Mouse (Mus musculus) heart, adult 8-10 months (tissue): ENCODE results near the gene 1810010H24Rik. TPM values are rescaled to one million over a fixed set of nuclear protein-coding genes. Genes with fewer than 3 reads are reported as not detected.
"Not testable (repeated sequence)": the region's sequence is repeated elsewhere in the genome, so short reads cannot be mapped to it uniquely, and the experiment has no call there.

Experiments used
- DNase-seq: peaks from one replicate; pipeline ENCODE4 v3.0.0; 2022; ENCODE audit warnings: low spot score
- total RNA-seq, 4 experiments: library from RNA; stranded (reverse); gene quantifications; 2 replicates each; pipeline ENCODE4 v1.2.4; 2022

Gene 1810010H24Rik
- total RNA-seq, 4 experiments from 2014 or later, result 1.7 to 2.7 (median 2.1) TPM

- peak; percentile 99 for DNase-seq
These were observed 13.0 kb upstream of the 1810010H24Rik start for GRCm38 (mm10) chr11:107012324-107013017.

DNA sequence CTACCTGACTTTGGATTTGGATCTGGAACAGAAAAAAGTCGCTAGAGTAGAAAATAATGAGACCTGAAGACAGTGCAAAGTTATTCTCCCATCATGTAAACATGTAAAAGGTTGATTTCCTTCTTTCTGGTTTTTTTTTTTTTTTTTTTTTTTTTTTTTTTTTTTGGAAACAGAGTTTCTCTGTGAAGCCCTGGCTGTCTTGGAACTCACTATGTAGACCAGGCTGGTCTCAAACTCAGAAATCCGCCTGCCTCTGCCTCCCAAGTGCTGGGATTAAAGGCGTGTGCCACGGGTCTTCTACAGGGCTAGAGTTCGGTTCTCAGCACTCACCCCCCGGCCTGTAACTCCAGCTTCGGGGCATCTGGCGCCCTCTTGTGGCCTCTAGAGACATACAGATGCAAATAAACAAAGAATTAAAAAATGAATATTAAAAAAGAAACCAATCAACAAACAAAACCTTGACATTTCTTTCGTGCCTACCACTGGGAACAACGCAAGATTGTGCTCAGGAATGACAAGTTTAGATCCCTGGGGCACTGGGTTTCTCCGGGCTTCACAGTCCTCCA lies 11.4 kb upstream of the 1810010H24Rik start:
- no peak for DNase-seq

DNA sequence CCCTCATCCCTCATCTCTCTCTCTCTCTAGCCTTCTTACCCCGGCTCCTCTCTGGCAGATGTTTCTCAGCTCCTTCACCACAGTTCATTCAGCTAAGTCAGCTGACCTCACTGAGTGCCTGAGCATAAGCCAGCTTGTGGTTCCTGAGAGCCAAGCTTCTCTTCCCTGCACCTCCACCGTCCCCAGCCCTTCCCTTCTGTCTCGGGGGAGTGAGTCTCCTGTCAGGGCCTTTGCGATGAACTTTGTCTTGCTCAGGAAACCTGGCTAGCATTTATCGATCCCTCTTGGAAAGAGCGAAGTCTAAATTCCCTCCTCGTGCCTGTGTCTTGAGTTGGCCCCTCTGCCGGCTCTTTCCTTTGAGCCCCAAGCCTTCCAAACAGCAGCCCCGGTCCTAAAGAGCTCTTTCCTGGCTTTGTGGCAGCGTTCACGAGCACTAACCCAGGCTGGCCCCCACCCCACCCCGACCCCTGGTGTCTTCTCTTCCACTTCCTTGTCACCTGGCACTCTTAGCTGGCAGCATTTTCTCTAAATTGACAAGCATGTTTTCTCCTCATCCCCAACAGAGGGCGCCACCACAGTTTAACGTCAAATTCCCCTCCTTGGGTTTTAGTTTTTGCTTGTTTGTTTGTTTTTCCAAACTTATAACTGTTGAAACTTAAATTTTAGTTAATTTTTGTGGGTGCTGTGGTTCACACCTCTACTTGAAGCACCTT lies 10.7 kb upstream of the 1810010H24Rik start:
- no peak for DNase-seq

DNA sequence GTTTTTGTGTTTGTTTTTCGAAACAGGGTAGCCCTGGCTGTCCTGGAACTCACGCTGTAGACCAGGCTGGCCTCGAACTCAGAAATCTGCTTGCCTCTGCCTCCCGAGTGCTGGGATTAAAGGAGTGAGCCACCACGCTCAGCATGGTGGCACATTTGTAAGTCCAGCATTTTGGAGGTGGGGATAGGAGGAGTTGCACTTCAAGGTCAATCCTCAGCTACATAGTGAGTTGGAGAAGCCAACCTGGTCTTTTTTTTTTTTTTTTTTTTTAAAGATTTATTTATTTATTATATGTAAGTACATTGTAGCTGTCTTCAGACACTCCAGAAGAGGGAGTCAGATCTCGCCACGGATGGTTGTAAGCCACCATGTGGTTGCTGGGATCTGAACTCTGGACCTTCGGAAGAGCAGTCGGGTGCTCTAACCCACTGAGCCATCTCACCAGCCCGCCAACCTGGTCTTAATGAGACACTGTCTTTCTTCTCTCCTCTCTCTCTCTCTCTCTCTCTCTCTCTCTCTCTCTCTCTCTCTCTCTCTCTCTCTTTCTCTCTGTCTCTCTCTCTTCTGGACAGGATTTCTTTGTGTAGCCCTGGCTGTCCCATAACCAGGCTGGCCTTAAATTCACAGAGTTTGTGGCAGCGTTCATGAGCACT lies 9.8 kb upstream of the 1810010H24Rik start:
- not testable (repeated sequence) for DNase-seq

DNA sequence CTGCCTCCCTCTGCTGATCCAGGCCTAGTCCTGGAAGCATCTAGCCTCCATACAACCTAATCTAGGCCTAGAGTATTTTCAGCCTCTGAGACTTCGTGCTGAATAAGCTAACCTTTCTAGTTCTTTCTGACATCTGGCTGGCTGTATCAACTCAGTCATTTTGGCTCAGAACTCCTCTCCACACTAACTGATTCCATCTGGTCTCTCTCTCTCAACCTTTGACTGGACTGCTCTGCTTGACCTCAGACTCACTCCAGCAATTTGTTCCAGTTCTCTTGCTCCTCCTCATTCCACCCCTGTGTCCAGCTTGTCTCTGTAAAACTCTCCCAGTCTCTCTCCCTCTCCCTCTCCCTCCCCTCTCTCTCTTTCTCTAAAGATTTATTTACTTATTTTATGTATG lies 8.6 kb upstream of the 1810010H24Rik start:
- no peak for DNase-seq

GRCm38 (mm10) chr11:107017339-107017886 lies 8.1 kb upstream of the 1810010H24Rik start:
- DNase-seq, result no peak

- no peak for DNase-seq
These were observed 6.9 kb upstream of the 1810010H24Rik start for GRCm38 (mm10) chr11:107018606-107019005.

DNA sequence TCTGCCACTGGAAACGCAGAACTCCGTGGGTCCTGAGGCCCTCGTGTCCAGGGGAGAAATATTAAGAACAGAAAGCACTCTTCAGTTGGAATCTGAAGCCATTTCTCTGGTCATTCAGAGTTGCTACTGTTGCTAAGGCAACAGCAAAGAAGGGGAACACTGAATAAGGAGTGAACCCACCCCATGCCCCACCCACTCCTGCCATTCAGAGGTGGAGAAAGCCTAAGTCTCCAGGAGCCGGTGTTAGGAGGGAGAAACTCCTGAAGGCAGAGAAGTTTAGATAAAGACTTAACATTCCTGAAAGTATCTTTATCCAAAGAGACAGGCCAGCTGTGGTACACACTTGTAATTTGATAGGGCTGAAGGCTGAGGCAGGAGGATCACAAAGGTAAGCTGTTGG lies 6.2 kb upstream of the 1810010H24Rik start:
- no peak for DNase-seq

DNA sequence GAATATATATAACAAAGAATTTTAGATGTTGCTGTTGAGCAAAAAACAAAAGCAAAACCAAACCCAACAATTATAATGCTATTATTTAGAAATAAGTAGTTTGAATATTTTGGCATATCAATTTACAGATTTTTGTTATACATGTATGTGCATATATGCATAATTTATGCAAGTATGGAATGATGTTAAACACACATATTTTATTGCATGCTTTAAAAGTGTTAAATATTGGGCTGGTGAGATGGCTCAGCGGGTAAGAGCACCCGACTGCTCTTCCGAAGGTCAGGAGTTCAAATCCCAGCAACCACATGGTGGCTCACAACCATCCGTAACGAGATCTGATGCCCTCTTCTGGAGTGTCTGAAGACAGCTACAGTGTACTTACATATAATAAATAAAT lies 5.8 kb upstream of the 1810010H24Rik start:
- DNase-seq, result not testable (repeated sequence)

GRCm38 (mm10) chr11:107022050-107022683 lies 3.3 kb upstream of the 1810010H24Rik start:
- DNase-seq, result no peak

DNA sequence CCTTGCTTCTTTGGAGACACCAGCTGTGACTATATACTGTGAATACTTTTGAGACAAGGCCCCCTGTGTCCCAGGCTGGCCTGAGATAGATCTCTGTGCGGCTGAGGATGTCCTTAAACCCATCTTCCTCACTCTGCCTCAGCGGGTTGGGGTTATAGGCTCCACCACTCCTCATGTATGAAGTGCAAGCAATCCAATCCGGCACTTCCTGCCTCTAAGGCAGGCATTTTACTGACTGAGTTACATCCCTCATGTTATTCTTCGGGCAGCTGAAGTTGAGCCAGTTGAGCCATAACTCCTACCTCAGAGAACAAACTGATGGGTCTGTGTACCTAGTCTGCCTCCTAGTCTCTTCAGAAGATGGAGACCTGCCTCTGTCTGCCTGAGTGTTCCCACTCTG lies 1.1 kb upstream of the 1810010H24Rik start:
- no peak for DNase-seq

GRCm38 (mm10) chr11:107026554-107027430 lies 1.3 kb downstream of the 1810010H24Rik start:
- DNase-seq, result no peak

DNA sequence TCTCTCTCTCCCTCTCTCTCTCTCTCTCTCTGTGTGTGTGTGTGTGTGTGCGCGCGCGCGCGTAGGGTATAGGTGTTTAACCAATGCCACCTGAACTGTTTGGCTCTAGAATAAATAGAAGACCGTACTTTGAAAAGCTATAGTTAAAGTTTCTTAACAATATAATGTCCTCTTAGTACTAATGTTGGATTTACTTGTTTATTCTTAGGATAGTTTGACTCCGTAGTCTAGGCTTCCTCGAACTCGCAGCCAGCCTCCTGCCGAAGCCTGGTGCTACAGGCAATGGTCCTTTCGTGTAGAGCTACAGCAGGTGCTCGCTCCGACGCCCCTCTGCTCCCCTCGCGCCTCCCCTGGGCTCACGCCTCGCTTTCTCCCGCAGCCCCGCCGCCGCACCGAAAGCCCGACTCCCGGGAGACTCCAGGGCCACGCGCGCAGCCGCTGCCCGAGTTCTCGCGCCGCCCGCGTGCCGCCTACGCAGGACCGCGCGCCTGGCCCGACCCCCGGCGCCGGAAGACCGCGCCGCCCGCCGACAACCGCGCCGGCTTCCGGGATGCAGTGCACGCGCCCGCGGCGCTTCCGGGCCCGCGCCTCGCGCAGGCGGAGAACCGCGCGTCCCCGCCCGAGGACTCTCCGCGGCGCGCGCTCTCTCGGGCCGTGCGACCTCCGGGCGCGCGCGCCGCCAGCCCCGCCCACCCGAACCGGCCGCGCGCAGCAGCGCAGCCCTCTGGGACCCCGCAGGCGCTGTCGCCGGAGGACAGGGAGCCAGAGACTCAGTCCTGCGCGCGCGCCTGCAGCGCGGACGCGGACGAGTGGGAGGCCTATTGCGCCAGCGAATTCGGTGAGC lies 2.2 kb downstream of the 1810010H24Rik start:
- peak; percentile 77 for DNase-seq

DNA sequence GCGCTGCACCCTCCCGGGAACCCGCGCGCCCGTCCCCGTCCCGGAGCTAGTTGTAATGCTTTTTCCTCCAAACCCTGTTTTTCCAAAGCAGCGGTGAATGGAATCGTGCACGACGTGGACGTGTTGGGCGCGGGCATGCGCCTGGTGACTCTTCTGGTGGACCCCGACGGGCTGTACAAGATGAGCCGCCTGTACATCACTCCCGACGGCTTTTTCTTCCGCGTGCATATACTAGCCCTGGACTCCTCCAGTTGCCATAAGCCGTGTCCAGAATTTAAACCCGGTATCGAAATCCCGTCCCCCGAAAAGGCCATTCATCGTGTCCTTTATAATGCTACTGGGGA lies 2.8 kb downstream of the 1810010H24Rik start:
- DNase-seq, result no peak

- no peak for DNase-seq
These were observed 3.3 kb downstream of the 1810010H24Rik start for GRCm38 (mm10) chr11:107028754-107029153.

DNA sequence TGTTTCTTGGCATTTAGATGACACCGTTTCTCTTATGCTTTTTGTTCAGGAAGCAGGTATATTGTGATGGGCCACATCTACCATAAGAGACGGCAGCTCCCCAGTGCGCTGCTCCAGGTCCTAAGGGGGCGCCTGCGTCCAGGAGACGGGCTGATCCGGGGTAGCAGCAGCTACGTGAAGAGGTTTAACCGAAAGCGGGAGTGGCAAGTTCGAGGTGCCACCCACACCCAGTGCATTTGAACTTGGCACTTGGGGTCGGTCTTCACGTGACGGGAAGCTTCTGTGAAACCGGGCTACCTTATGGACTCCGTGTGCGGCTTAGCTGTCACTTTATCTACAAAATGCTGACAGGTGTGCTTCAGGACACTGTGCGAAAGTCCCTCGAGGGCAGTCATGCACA lies 4.1 kb downstream of the 1810010H24Rik start:
- no peak for DNase-seq

GRCm38 (mm10) chr11:107031635-107032034 lies 6.2 kb downstream of the 1810010H24Rik start:
- DNase-seq, result no peak

DNA sequence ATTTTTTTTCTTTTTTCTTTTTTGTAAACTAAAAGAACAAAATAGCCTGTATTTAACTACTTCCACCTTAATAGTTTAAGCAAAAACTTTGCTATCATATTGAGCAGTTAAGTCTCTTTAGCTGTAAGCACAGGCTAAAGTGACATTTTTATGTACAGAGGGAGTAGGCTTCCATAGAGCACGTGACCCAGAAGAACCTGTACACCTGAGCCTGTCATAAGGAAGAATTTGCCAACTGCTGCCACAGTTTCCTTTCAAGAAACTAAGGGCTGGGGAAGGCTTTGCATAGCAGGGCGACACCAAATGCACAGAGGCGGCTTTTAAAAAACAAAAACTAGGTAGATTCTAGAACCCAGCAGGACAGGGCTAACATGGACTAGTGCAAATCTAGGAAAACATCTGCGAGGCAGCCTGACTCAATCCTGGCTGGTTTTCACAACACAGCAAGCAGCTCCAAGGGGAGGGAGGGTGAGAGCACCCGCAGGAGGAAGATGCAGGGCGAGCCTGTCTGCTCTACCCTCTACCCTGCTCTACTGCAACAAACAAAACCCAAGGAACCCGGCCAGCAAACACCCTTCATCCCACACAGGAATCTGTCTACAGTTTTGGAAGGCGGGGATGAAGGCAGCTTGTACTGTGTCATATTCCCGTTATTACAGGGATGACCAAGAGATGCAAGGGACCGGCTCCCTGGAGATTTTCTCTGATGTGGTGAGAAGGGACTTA lies 8.8 kb downstream of the 1810010H24Rik start:
- DNase-seq, result no peak

DNA sequence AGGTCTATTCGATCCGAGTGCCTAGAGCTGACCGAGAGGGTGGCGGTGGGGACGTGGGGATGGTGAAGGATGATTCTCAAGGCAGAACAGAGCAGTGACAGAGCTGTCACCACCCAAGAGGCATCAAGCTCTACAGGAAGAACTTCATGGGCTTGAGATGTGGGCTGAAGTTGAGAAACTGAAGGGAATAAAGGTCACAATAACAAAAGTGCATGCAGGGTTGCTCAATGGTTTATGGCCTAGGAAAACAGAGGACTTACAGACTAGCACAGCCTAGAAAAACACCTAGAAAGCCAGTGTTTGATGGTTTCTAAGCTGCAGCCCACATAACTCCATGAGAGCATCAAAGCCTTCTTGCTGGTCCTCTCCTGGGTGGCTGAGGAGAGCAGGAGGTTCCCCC lies 13.9 kb downstream of the 1810010H24Rik start:
- DNase-seq, result no peak
